In genomic region chr7:75460290-75460689, GRCm38 (mm10) we compare ENCODE assay signal across 20 mouse cellular contexts.
"Had no signal": no experiment of that assay in that cellular context is flagged by ENCODE, and none has a peak within 500 bp of the region (broad histone marks: within the 10 kb centered on the region; RNA-seq: fewer than 3 reads in every experiment).

No protein-coding gene starts in this region.

- H3K4me2 ChIP-seq: lung, embryonic 14.5 days; midbrain, embryonic 11.5 days; midbrain, embryonic 13.5 days; midbrain, embryonic 15.5 days; neural tube, embryonic 13.5 days; neural tube, embryonic 15.5 days; stomach, embryonic 15.5 days had no signal

- ATAC-seq: midbrain, embryonic 13.5 days; midbrain, embryonic 15.5 days had no signal

- H3K36me3 ChIP-seq: midbrain, embryonic 13.5 days; midbrain, embryonic 15.5 days; neural tube, embryonic 13.5 days; neural tube, embryonic 15.5 days; stomach, embryonic 15.5 days had no signal

- H3K27me3 ChIP-seq: midbrain, embryonic 13.5 days; midbrain, embryonic 15.5 days; neural tube, embryonic 13.5 days; neural tube, embryonic 15.5 days; stomach, embryonic 15.5 days had no signal

- H3K9ac ChIP-seq: lung, embryonic 14.5 days; midbrain, embryonic 13.5 days; midbrain, embryonic 15.5 days; neural tube, embryonic 13.5 days; neural tube, embryonic 15.5 days; stomach, embryonic 15.5 days had no signal

- H3K4me3 ChIP-seq: megakaryocyte, embryonic 14.5 days; midbrain, embryonic 13.5 days; midbrain, embryonic 15.5 days; neural tube, embryonic 13.5 days; neural tube, embryonic 15.5 days; stomach, embryonic 15.5 days had no signal

- H3K9me3 ChIP-seq: midbrain, embryonic 13.5 days; midbrain, embryonic 15.5 days; neural tube, embryonic 13.5 days; neural tube, embryonic 15.5 days; stomach, embryonic 15.5 days had no signal

- H3K27ac ChIP-seq: macrophage; midbrain, embryonic 13.5 days; midbrain, embryonic 15.5 days; neural tube, embryonic 13.5 days; neural tube, embryonic 15.5 days; stomach, embryonic 15.5 days; stomach, postnatal 0 days had no signal

- DNase-seq: lung, adult 18-20 months; lung, embryonic 14.5 days; lung, postnatal 14 days; lung, postnatal 36 days; retina, postnatal 1 day; right cerebral cortex, adult 18-20 months; right cerebral cortex, postnatal 25 days; right cerebral cortex, postnatal 4 days; thymus, adult 2 months; thymus, postnatal 25 days; thymus, postnatal 4 days had no signal
